Mouse (Mus musculus) forebrain, postnatal 0 days (tissue): ENCODE data around the gene Ugt1a7c. TPM values are rescaled to one million over a fixed set of nuclear protein-coding genes. Genes with fewer than 3 reads are reported as not detected.

Source experiments
- ATAC-seq: fragments of 200-750 bp; cut with Nextera tagmentation; 2 replicates; pipeline ENCODE4 v1.8.0; 2017; ENCODE audit warnings: mild to moderate bottlenecking, moderate library complexity
- DNase-seq: peaks from one replicate; pipeline ENCODE4 v3.0.0-alpha.2; 2015
- H3K27ac ChIP-seq: fragments of 300-500 bp; sonication (generic); 2 replicates; pipeline ENCODE4 v1.5.1; 2014; ENCODE audit warnings: low read depth, mild to moderate bottlenecking, antibody characterized with exemption, low read length, moderate library complexity, mixed read lengths
- H3K27me3 ChIP-seq: fragments of 300-500 bp; sonication (generic); 2 replicates; pipeline ENCODE4 v1.6.1; 2014; ENCODE audit warnings: mild to moderate bottlenecking, low read length, mixed read lengths; ENCODE audit not compliant: insufficient read depth
- H3K36me3 ChIP-seq: fragments of 300-500 bp; sonication (generic); 2 replicates; pipeline ENCODE4 v1.6.1; 2014; ENCODE audit warnings: mild to moderate bottlenecking, moderate library complexity; ENCODE audit not compliant: insufficient read depth
- H3K4me1 ChIP-seq: fragments of 300-500 bp; sonication (generic); 2 replicates; pipeline ENCODE4 v1.6.1; 2014; ENCODE audit warnings: antibody characterized with exemption; ENCODE audit not compliant: insufficient read depth
- H3K4me2 ChIP-seq: fragments of 300-500 bp; sonication (generic); 2 replicates; pipeline ENCODE4 v1.6.1; 2014; ENCODE audit warnings: low read depth, mild to moderate bottlenecking, moderate library complexity
- H3K4me3 ChIP-seq: fragments of 300-500 bp; sonication (generic); 2 replicates; pipeline ENCODE4 v1.5.1; 2014; ENCODE audit warnings: low read depth, low read length, mixed read lengths
- H3K9ac ChIP-seq: fragments of 300-500 bp; sonication (generic); 2 replicates; pipeline ENCODE4 v1.6.1; 2014; ENCODE audit warnings: mild to moderate bottlenecking
- H3K9me3 ChIP-seq: fragments of 300-500 bp; sonication (generic); 2 replicates; pipeline ENCODE4 v1.6.1; 2016; ENCODE audit warnings: low read length
- CTCF ChIP-seq: sonication (generic); IDR thresholded peaks from 2 replicates; pipeline ENCODE4 v1.5.1; 2016; ENCODE audit warnings: antibody characterized with exemption, control low read depth, low read depth
- WGBS: fragments of 180-500 bp; shearing (Covaris S2); extraction: QIAGEN DNeasy Blood & Tissue Kit; methylation state at CpG from one replicate; pipeline ENCODE4 v1.1.7; 2014; 5-methylcytosine and 5-hydroxymethylcytosine counted together
- polyA plus RNA-seq: library from polyadenylated mRNA; unstranded; fragments of >200 nt; fragmentation: Nextera tagmentation; extraction: Ambion mirVana; gene quantifications from 2 replicates; pipeline ENCODE4 v1.2.1, GENCODE M21; 2015
- total RNA-seq: library from RNA; depleted of rRNA; stranded (reverse); fragments of >200 nt; gene quantifications from 2 replicates; pipeline ENCODE4 v1.2.3, GENCODE M21; 2014

Ugt1a7c gene
- total and polyA plus RNA-seq, 2 experiments from 2014 or later = 1.7 to 1.9 TPM

DNA sequence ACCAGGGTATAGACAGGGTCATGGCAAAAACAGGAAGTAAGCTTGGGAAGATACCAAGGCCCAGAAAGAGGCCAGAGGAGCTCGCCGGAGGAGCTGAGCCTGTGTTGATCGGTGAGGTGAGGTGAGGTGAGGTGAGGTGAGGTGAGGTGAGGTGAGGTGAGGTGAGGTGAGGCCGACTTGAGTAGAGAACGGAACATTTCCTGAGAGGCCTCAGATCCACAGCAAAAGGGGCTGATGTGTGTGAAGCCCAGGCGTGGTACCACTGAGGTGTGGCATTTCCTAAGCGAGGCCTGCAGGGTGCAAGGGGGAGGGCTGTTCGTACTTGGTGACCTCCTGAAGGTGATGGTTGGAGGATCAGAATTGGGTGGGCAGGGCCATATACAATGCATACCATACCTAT is 158.2 kb downstream of the Ugt1a7c start:
- no peak overlapping the region for H3K4me2 ChIP-seq
- no peak overlapping the region for H3K9ac ChIP-seq
- H3K9me3 ChIP-seq = peaks cover 96% of the 10 kb centered on the region
- H3K27me3 ChIP-seq = no peaks in the 10 kb centered on the region
- H3K4me1 ChIP-seq = no peaks in the 10 kb centered on the region
- DNase-seq (no peak), ATAC-seq (no peak)
- TF ChIP-seq CTCF = no peak
- 78% methylated on average over 8 of the region's 8 CpGs for WGBS
- no peaks in the 10 kb centered on the region for H3K36me3 ChIP-seq
- no peak overlapping the region for H3K27ac ChIP-seq
- H3K4me3 ChIP-seq = no peak overlapping the region

DNA sequence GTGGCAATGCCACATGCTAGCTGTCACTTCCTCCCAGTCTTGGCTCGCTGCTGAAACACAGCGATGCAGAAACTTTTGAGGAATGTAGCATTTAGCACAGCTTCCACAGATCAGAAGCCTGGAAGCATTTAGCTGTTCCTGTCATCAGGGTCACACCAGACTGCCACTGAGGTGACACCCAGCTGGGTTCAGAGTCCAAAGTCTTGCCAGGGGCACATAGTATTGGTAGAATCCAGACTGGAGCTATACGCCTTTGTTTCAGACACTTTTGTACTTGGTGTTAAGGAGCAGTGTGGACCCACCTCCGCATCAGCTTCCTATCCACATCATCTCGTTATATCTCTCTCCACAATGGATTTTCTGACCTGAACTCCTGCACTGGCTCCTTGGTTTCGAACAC is 158.7 kb downstream of the Ugt1a7c start:
- DNase-seq = no peak
- H3K4me2 ChIP-seq = no peak overlapping the region
- H3K4me1 ChIP-seq = no peaks in the 10 kb centered on the region
- H3K27ac ChIP-seq = no peak overlapping the region
- 68% methylated on average over 6 of the region's 6 CpGs for WGBS
- ATAC-seq = no peak
- H3K27me3 ChIP-seq = no peaks in the 10 kb centered on the region
- peaks cover 92% of the 10 kb centered on the region for H3K9me3 ChIP-seq
- no peaks in the 10 kb centered on the region for H3K36me3 ChIP-seq
- no peak overlapping the region for H3K9ac ChIP-seq
- TF ChIP-seq CTCF = no peak
- no peak overlapping the region for H3K4me3 ChIP-seq

DNA sequence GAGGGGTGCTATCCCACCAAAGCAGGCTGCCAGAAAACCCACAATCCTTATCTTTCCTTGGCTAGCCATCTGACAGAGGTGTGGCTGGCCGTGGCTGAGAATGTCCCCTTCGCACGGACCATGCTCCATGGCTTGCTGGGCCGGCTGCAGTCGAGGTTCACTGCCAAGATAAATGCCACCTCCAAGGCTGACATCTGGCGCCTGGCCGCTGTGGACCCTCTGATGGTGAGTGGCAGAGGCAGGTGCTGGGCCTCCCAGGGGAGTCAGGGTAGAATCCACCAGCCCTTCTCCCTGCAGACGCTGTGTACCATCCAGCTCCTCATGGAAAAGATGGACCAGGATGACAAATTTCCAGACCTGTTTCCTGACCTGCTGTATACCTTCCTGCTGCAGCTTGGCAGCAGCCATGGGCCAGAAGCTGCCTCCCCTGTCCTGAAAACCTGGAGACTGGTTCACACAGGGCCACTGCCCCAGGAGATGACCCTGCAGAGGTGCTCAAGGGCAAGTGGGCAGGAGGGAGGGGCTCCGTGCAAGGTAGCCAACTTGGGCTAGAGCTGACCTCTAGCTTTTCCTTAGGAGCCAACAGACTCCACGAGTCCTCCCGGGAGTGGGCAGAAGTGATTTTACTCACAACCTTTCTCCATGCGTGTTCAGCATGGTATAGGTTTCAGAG is 160.1 kb downstream of the Ugt1a7c start:
- Histone ChIP-seq H3K4me3 (no peak overlapping the region), H3K27me3 (no peaks in the 10 kb centered on the region), H3K36me3 (peaks cover 9% of the 10 kb centered on the region), H3K27ac (no peak overlapping the region), H3K9ac (no peak overlapping the region), H3K9me3 (peaks cover 78% of the 10 kb centered on the region), H3K4me1 (no peaks in the 10 kb centered on the region), H3K4me2 (no peak overlapping the region)
- ATAC-seq = no peak
- DNase-seq = no peak
- 90% methylated on average over 12 of the region's 12 CpGs for WGBS
- no peak for TF ChIP-seq CTCF

DNA sequence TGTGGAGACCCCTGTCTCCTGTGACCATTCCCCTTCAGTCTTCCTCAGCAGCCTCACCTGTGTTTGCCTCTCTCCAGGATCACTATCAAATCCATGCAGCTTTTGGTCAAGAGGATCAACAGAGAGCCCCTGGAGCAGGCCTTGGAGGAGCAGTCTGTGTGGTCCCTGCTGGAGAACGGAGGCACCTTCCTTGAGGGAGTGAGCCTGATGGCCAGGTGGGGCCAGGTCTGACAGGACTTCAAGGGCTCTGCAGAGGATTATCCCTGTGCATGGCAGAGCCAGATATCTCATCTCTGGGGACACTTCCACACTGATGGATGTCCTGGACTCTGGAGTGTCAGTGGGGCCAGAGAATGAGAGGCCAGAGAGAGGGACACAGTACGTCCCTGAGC is 160.6 kb downstream of the Ugt1a7c start:
- Histone ChIP-seq H3K27me3 (no peaks in the 10 kb centered on the region), H3K27ac (no peak overlapping the region), H3K4me3 (no peak overlapping the region), H3K4me2 (no peak overlapping the region), H3K4me1 (no peaks in the 10 kb centered on the region), H3K9me3 (peaks cover 73% of the 10 kb centered on the region), H3K9ac (no peak overlapping the region), H3K36me3 (peaks cover 14% of the 10 kb centered on the region)
- DNase-seq (no peak), ATAC-seq (0 out of 2 replicates have a peak, but pooled peaks have one; percentile 0)
- 53% methylated on average over 2 of the region's 2 CpGs for WGBS
- TF ChIP-seq CTCF = no peak

DNA sequence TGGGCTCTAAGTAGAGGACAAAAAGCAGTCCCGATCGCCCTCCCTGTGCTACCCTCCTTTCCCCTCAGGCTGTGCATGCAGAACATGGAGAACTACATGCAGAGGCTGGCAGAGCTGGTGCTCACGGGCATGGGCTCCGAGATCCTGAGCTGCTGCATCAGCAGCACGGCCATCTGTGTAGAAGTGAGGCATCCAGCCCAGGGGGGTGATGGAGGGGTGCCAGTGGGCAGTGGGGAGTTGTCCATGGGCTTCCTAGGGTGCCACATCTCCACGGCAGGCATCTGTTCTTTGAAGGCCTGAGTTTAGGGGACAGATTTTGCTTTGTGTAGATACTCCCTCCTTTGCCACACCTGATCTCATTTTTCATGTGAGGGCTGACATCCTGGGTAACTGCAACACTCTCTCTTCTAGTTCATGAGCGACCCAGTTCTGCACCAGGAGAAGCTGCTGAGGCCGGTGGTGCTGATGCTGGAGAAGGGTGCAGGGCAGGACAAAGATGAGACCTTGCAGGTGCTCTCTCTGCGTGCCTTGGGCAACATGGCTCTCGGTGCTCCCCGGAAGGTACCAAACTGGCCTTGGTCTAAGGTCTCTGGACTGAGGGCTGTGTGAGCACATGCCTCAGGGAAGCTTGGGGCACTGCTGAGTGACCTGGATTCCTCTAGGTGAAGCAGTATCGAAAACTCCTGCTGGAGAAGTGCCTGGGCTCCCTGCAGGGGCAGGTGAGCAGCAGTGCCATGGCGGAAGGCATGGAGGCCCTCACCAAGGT is 161.3 kb downstream of the Ugt1a7c start:
- H3K4me2 ChIP-seq = no peak overlapping the region
- no peak overlapping the region for H3K9ac ChIP-seq
- no peak overlapping the region for H3K27ac ChIP-seq
- H3K27me3 ChIP-seq = no peaks in the 10 kb centered on the region
- TF ChIP-seq CTCF = no peak
- ATAC-seq = no peak
- peaks cover 21% of the 10 kb centered on the region for H3K36me3 ChIP-seq
- DNase-seq = no peak
- WGBS = 80% methylated on average over 13 of the region's 13 CpGs
- no peaks in the 10 kb centered on the region for H3K4me1 ChIP-seq
- peaks cover 65% of the 10 kb centered on the region for H3K9me3 ChIP-seq
- no peak overlapping the region for H3K4me3 ChIP-seq

DNA sequence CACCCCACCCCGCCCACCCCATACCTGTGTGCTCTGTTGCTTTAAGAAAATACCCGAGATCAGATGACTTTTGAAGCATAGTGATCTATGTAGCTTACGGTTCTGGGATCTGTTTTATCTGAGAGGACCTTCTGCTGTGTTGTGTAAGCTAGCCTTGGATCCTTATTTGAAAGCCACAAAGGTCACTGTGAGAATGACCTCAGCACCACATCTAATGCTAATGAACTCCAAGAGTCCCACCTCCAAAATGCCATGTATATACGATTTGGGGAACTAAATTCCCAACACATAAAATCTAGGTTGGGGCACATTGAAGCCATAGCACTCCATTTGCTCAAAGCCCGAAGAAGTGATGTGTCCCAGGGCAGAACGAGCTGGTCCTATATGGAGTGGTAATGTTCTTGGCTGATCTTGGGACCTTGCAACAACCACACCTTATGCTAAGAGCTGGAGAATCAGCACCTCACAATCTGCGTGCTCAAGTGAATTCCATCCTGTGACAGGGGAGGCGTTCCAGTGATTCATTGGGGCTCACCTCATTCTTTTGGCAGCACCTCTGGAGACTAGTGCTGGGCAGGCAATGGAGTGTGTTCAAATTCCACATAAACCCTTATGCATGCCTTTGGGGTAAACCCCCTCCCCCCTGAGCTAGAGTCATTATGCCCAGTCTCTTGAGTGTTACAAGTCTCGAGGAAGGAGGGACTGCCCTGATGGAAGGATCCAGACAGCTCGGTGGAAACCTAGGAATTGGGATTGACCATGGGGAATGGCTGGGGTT is 162.2 kb downstream of the Ugt1a7c start:
- no peak for DNase-seq
- Histone ChIP-seq H3K9me3 (peaks cover 59% of the 10 kb centered on the region), H3K4me1 (no peaks in the 10 kb centered on the region), H3K9ac (no peak overlapping the region), H3K27ac (no peak overlapping the region), H3K4me3 (no peak overlapping the region), H3K36me3 (peaks cover 30% of the 10 kb centered on the region), H3K27me3 (no peaks in the 10 kb centered on the region), H3K4me2 (no peak overlapping the region)
- ATAC-seq = no peak
- WGBS = 81% methylated on average over 10 of the region's 10 CpGs
- TF ChIP-seq CTCF = no peak

DNA sequence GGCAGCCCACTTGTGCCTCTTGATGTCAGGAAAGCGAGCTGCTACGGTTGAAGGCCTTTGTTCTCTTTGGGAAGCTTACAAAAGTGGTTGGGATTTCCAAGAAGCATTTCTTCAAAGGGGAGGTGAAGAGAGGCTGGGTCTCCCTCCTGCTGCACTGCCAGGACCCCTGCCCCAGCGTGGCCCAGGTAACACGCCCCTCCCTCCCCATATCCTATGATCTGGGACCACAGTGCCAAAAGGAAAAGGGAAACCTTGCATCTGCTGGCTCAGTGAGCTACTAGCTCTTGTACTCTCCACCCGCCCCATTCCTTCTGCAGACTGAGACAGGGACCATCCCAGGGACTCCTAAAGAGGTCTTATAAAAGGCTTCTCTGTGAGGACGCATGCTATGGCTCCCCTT is 162.8 kb downstream of the Ugt1a7c start:
- WGBS = 79% methylated on average over 6 of the region's 6 CpGs
- no peak for DNase-seq

More for the DNA sequence above, 162.8 kb downstream of the Ugt1a7c start:
- no peak for TF ChIP-seq CTCF
- no peak overlapping the region for H3K4me2 ChIP-seq
- no peak overlapping the region for H3K4me3 ChIP-seq
- no peak overlapping the region for H3K27ac ChIP-seq
- no peaks in the 10 kb centered on the region for H3K4me1 ChIP-seq
- ATAC-seq = no peak
- no peaks in the 10 kb centered on the region for H3K27me3 ChIP-seq
- peaks cover 53% of the 10 kb centered on the region for H3K9me3 ChIP-seq
- H3K36me3 ChIP-seq = peaks cover 36% of the 10 kb centered on the region
- no peak overlapping the region for H3K9ac ChIP-seq
